17 mouse cellular contexts compared by ENCODE assay signal in the genomic region with DNA sequence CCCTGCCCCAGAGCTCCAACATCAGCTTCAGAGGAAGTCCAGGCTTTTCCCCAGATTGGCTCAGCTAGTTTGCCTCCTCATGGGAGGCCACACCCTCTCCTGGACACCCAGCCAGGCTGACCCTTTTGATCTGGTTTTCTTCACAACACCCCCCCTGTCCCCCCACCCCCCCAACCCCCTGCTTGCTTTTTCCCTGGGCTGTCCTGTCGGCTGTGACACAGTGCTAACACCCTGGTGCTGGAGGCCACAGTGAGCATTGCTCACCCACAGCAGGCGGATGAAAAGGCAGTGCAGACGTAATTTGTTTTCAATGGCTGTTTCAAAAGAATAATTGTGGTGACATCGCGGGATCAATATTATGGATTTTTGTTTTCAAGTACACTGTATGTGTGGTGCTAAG.
DNase-seq lines count a peak whose midpoint lies in the region; ATAC-seq and TF ChIP-seq lines count a peak whose summit lies in the region.
"Had no signal": no experiment of that assay in that cellular context is flagged by ENCODE, and none has a peak within 500 bp of the region (broad histone marks: within the 10 kb centered on the region; RNA-seq: fewer than 3 reads in every experiment).

No protein-coding gene starts in this region.

- H3K9ac ChIP-seq in neural tube, embryonic 13.5 days: no peak overlapping the region
- H3K9ac ChIP-seq in hindbrain, postnatal 0 days (replicated peaks; ENCODE audit: low read length): no peak overlapping the region
- no peak overlapping the region for H3K9ac ChIP-seq in neural tube, embryonic 15.5 days (replicated peaks)
- H3K9ac ChIP-seq: forebrain, embryonic 15.5 days; intestine, embryonic 15.5 days; liver, embryonic 13.5 days; midbrain, embryonic 12.5 days had no signal

- no peaks in the 10 kb centered on the region for H3K27me3 ChIP-seq in heart, embryonic 10.5 days (ENCODE audit: insufficient read depth, poor library complexity, severe bottlenecking)
- H3K27me3 ChIP-seq in neural tube, embryonic 13.5 days: no peaks in the 10 kb centered on the region
- H3K27me3 ChIP-seq in hindbrain, postnatal 0 days (ENCODE audit: insufficient read depth, low read length): no peaks in the 10 kb centered on the region
- no peaks in the 10 kb centered on the region for H3K27me3 ChIP-seq in neural tube, embryonic 15.5 days (replicated peaks)
- H3K27me3 ChIP-seq: forebrain, embryonic 15.5 days; intestine, embryonic 15.5 days; liver, embryonic 13.5 days had no signal

- intact Hi-C loops in heart, postnatal 25 days (cut with DNase I): no loop called here

- no peak for DNase-seq in heart, embryonic 10.5 days (ENCODE audit: low spot score)
- no peak for DNase-seq in heart, postnatal 25 days (ENCODE audit: low spot score)
- no peak for DNase-seq in neural tube, embryonic 10.5 days (ENCODE audit: extremely low spot score, low spot score)
- DNase-seq in hindbrain, postnatal 0 days (ENCODE audit: low spot score): no peak
- DNase-seq in spleen, postnatal 4 days (ENCODE audit: low spot score in 2 of 2): no peak
- DNase-seq in ovary, postnatal 10 days (ENCODE audit: low spot score): no peak
- DNase-seq: adrenal gland, postnatal 14 days; cerebellum, postnatal 14 days; gastrocnemius, postnatal 14 days; kidney, postnatal 10 days; liver, embryonic 13.5 days; thymus, adult 18-20 months had no signal

- no peak overlapping the region for H3K4me2 ChIP-seq in neural tube, embryonic 13.5 days
- no peak overlapping the region for H3K4me2 ChIP-seq in hindbrain, postnatal 0 days (ENCODE audit: low read depth, low read length)
- no peak overlapping the region for H3K4me2 ChIP-seq in neural tube, embryonic 15.5 days
- H3K4me2 ChIP-seq: forebrain, embryonic 15.5 days; intestine, embryonic 15.5 days; liver, embryonic 13.5 days; midbrain, embryonic 12.5 days had no signal

- H3K27ac ChIP-seq in heart, embryonic 10.5 days: 0 out of 2 replicates have a peak overlapping the region, but pooled peaks have one; percentile 7
- no peak overlapping the region for H3K27ac ChIP-seq in neural tube, embryonic 13.5 days (replicated peaks)
- H3K27ac ChIP-seq in hindbrain, postnatal 0 days: no peak overlapping the region
- H3K27ac ChIP-seq in neural tube, embryonic 15.5 days (replicated peaks): no peak overlapping the region
- H3K27ac ChIP-seq: forebrain, embryonic 15.5 days; intestine, embryonic 15.5 days; liver, embryonic 13.5 days; midbrain, embryonic 12.5 days had no signal

- TF ChIP-seq CTCF in hindbrain, postnatal 0 days (IDR thresholded peaks at IDR 0.05; ENCODE audit: low read depth): no peak

- WGBS in heart, embryonic 10.5 days: 32% methylated on average over 5 of the region's 5 CpGs
- 26% methylated on average over 5 of the region's 5 CpGs for WGBS in neural tube, embryonic 13.5 days
- WGBS in hindbrain, postnatal 0 days: 38% methylated on average over 5 of the region's 5 CpGs
- 29% methylated on average over 5 of the region's 5 CpGs for WGBS in neural tube, embryonic 15.5 days

- 0 out of 2 replicates have a peak, but pooled peaks have one; percentile 28 for ATAC-seq in neural tube, embryonic 13.5 days (ENCODE audit: low read depth)
- peak; percentile 40; the same call in 1 of the 2 replicates for ATAC-seq in hindbrain, postnatal 0 days
- 0 out of 2 replicates have a peak, but pooled peaks have one; percentile 53 for ATAC-seq in neural tube, embryonic 15.5 days (ENCODE audit: low FRiP score)
- ATAC-seq: forebrain, embryonic 15.5 days; intestine, embryonic 15.5 days had no signal

- no peaks in the 10 kb centered on the region for H3K36me3 ChIP-seq in heart, embryonic 10.5 days
- H3K36me3 ChIP-seq in neural tube, embryonic 13.5 days: no peaks in the 10 kb centered on the region
- no peaks in the 10 kb centered on the region for H3K36me3 ChIP-seq in hindbrain, postnatal 0 days (ENCODE audit: insufficient read depth, low read length)
- no peaks in the 10 kb centered on the region for H3K36me3 ChIP-seq in neural tube, embryonic 15.5 days
- H3K36me3 ChIP-seq: forebrain, embryonic 15.5 days; intestine, embryonic 15.5 days; liver, embryonic 13.5 days; midbrain, embryonic 12.5 days had no signal

- H3K4me3 ChIP-seq in heart, embryonic 10.5 days: no peak overlapping the region
- H3K4me3 ChIP-seq in neural tube, embryonic 13.5 days: no peak overlapping the region
- no peak overlapping the region for H3K4me3 ChIP-seq in hindbrain, postnatal 0 days (ENCODE audit: low read length)
- H3K4me3 ChIP-seq in neural tube, embryonic 15.5 days (replicated peaks): no peak overlapping the region
- H3K4me3 ChIP-seq: forebrain, embryonic 15.5 days; intestine, embryonic 15.5 days; liver, embryonic 13.5 days; midbrain, embryonic 12.5 days had no signal

- peaks cover 24% of the 10 kb centered on the region for H3K4me1 ChIP-seq in heart, embryonic 10.5 days
- H3K4me1 ChIP-seq in neural tube, embryonic 13.5 days (replicated peaks): peaks cover 45% of the 10 kb centered on the region
- H3K4me1 ChIP-seq in hindbrain, postnatal 0 days (ENCODE audit: insufficient read depth, low read length): no peaks in the 10 kb centered on the region
- peaks cover 12% of the 10 kb centered on the region for H3K4me1 ChIP-seq in neural tube, embryonic 15.5 days
- H3K4me1 ChIP-seq: liver, embryonic 13.5 days had no signal

- H3K9me3 ChIP-seq in heart, embryonic 10.5 days: no peaks in the 10 kb centered on the region
- H3K9me3 ChIP-seq in neural tube, embryonic 13.5 days: no peaks in the 10 kb centered on the region
- H3K9me3 ChIP-seq in hindbrain, postnatal 0 days (ENCODE audit: low read length): no peaks in the 10 kb centered on the region
- no peaks in the 10 kb centered on the region for H3K9me3 ChIP-seq in neural tube, embryonic 15.5 days (replicated peaks)
- H3K9me3 ChIP-seq: forebrain, embryonic 15.5 days; intestine, embryonic 15.5 days; liver, embryonic 13.5 days; midbrain, embryonic 12.5 days had no signal
